Mouse (Mus musculus) heart, adult 18-20 months (tissue): ENCODE measurements around the gene Tspo. TPM values are rescaled to one million over a fixed set of nuclear protein-coding genes. Genes with fewer than 3 reads are reported as not detected.

Experiments
- microRNA-seq, 2 experiments: library from miRNA; unstranded; fragments of <30 nt; microRNA quantifications; one replicate each; pipeline ENCODE4 v1.2.0; 2022
- total RNA-seq, 2 experiments: library from RNA; stranded (reverse); gene quantifications; 2 replicates each; pipeline ENCODE4 v1.2.3; 2021

The Tspo gene
- total RNA-seq, 2 experiments from 2014 or later = 66.2 to 75.9 TPM

Small RNA genes within 50 kb of the gene (microRNA-seq; reads per million reads assigned to microRNA genes)
- gene Gm24575 = 0 reads per million in 2 experiments

Other genes with a start within 250 kb of the Tspo start
- 10 to 100 TPM in 1 of 2 experiments, 1 to 10 TPM in 1; 10.0 to 12.1 TPM for gene Arfgap3, start 213.3 kb upstream of the Tspo start, total RNA-seq
- gene Pacsin2, start 99.0 kb upstream of the Tspo start, total RNA-seq = 100 to 1,000 TPM; 232 to 280 TPM
- 10 to 100 TPM; 60.1 TPM for gene Ttll1, start 52.7 kb upstream of the Tspo start, total RNA-seq
- 1 to 10 TPM; 5.7 to 6.5 TPM for gene Bik, start 36.7 kb upstream of the Tspo start, total RNA-seq
- gene Mcat, start 195 bp downstream of the Tspo start, total RNA-seq = 10 to 100 TPM; 45.0 to 47.3 TPM
- 1 to 10 TPM; 6.0 TPM for gene Ttll12, start 31.6 kb downstream of the Tspo start, total RNA-seq
- gene Scube1, start 161.4 kb downstream of the Tspo start, total RNA-seq = under 1 TPM; 0.62 to 0.72 TPM
- not detected for gene Mpped1, start 215.9 kb downstream of the Tspo start, total RNA-seq